ENCODE assay signal across 8 mouse cellular contexts in genomic region chr4:120887381-120888112, GRCm38 (mm10). TPM values are rescaled to one million over a fixed set of nuclear protein-coding genes. Genes with fewer than 3 reads are reported as not detected.
DNase-seq lines count a peak whose midpoint lies in the region; ATAC-seq and TF ChIP-seq lines count a peak whose summit lies in the region.

No protein-coding gene starts in this region.

- no peaks in the 10 kb centered on the region for H3K36me3 ChIP-seq in midbrain, embryonic 11.5 days (ENCODE audit: control insufficient read depth, insufficient read depth, low read length)
- H3K36me3 ChIP-seq in midbrain, embryonic 16.5 days (ENCODE audit: control insufficient read depth, insufficient read depth, low read length): peaks cover 6% of the 10 kb centered on the region; the same call in 1 of the 2 replicates

- peak; percentile 31; the same call in 1 of the 2 replicates for ATAC-seq in midbrain, embryonic 11.5 days (ENCODE audit: low FRiP score)
- no peak; the same call in 1 of the 2 replicates for ATAC-seq in midbrain, embryonic 16.5 days
- peak; percentile 81 for ATAC-seq in granulocyte monocyte progenitor cell, adult 5-6 weeks (replicated peaks; ENCODE audit: poor library complexity, severe bottlenecking)

- intact Hi-C loops in left cerebral cortex, postnatal 4 days (cut with DNase I): loop anchor here (5.0 kb wide), 1 partner anchor 35 kb away; the partner anchor contains the start of gene Rims3

- H3K4me2 ChIP-seq in midbrain, embryonic 11.5 days: no peak overlapping the region
- H3K4me2 ChIP-seq in midbrain, embryonic 16.5 days (ENCODE audit: low read length): no peak overlapping the region

- WGBS in midbrain, embryonic 11.5 days: 30% methylated on average over 8 of the region's 8 CpGs
- WGBS in midbrain, embryonic 16.5 days: 33% methylated on average over 8 of the region's 8 CpGs
- 18% methylated on average over 8 of the region's 8 CpGs for WGBS in cerebellum, adult 2 months

- peaks cover 4% of the 10 kb centered on the region; the same call in 1 of the 2 replicates for H3K27me3 ChIP-seq in midbrain, embryonic 11.5 days (ENCODE audit: control insufficient read depth, insufficient read depth, low read length)
- H3K27me3 ChIP-seq in midbrain, embryonic 16.5 days (ENCODE audit: control insufficient read depth, insufficient read depth, low read depth, low read length): no peaks in the 10 kb centered on the region
- H3K27me3 ChIP-seq in cerebellum, adult 2 months (ENCODE audit: control insufficient read depth, insufficient read depth, low read length): no peaks in the 10 kb centered on the region

- H3K4me3 ChIP-seq in midbrain, embryonic 11.5 days (ENCODE audit: low read depth, low read length): no peak overlapping the region
- no peak overlapping the region for H3K4me3 ChIP-seq in midbrain, embryonic 16.5 days (ENCODE audit: low read depth, low read length)
- no peak overlapping the region for H3K4me3 ChIP-seq in cerebellum, adult 2 months (replicated peaks; ENCODE audit: insufficient read depth, low read depth, low read length)

- peaks cover 10% of the 10 kb centered on the region for H3K4me1 ChIP-seq in midbrain, embryonic 11.5 days (ENCODE audit: control insufficient read depth, insufficient read depth, low read length)
- H3K4me1 ChIP-seq in midbrain, embryonic 16.5 days (ENCODE audit: control insufficient read depth, insufficient read depth, low read length): peaks cover 5% of the 10 kb centered on the region
- H3K4me1 ChIP-seq in cerebellum, adult 2 months (ENCODE audit: control insufficient read depth, insufficient read depth, low read length): peaks cover 61% of the 10 kb centered on the region

- DNase-seq in midbrain, embryonic 11.5 days (ENCODE audit: low spot score, missing footprints): peak; percentile 92
- DNase-seq in Muller cell, postnatal 12 days (ENCODE audit: inconsistent ontology term): peak; percentile 47
- peak; percentile 76 to 81 for DNase-seq in cerebellum, adult 2 months
- DNase-seq in left cerebral cortex, postnatal 4 days: peak; percentile 64
- DNase-seq in naive thymus-derived CD4-positive, alpha-beta T cell, adult 2 months (ENCODE audit: low read depth): peak; percentile 65
- DNase-seq in yolk sac, embryonic 10.5 days (ENCODE audit: low spot score): no peak

- H3K9me3 ChIP-seq in midbrain, embryonic 11.5 days (ENCODE audit: control insufficient read depth, low read length): no peaks in the 10 kb centered on the region
- H3K9me3 ChIP-seq in midbrain, embryonic 16.5 days (replicated peaks; ENCODE audit: control insufficient read depth, low read length, poor library complexity, severe bottlenecking): no peaks in the 10 kb centered on the region

- no peak for TF ChIP-seq POLR2A in cerebellum, adult 2 months (IDR thresholded peaks at IDR 0.05; ENCODE audit: borderline replicate concordance, insufficient read depth, low read length)

- no peak overlapping the region for H3K9ac ChIP-seq in midbrain, embryonic 11.5 days (ENCODE audit: low read length)
- no peak overlapping the region for H3K9ac ChIP-seq in midbrain, embryonic 16.5 days (ENCODE audit: low read depth, low read length)

- H3K27ac ChIP-seq in midbrain, embryonic 11.5 days (ENCODE audit: low read depth, low read length): no peak overlapping the region
- H3K27ac ChIP-seq in midbrain, embryonic 16.5 days (ENCODE audit: low read length): no peak overlapping the region
- 0 out of 2 replicates have a peak overlapping the region, but pooled peaks have one; percentile 2 for H3K27ac ChIP-seq in cerebellum, adult 2 months (ENCODE audit: insufficient read depth, low read length)

- peak; percentile 63; the same call in 1 of the 2 replicates for TF ChIP-seq CTCF in cerebellum, adult 2 months (IDR thresholded peaks at IDR 0.05; ENCODE audit: borderline replicate concordance, insufficient read depth, low read depth, low read length)

RNA-seq across cellular contexts. Expression of gene Rims3, which starts 32.9 kb away (rescaled TPM):
- 3.4 and 3.5 TPM in 2 replicates for polyA plus RNA-seq in midbrain, embryonic 11.5 days (2014; fragmentation: Nextera tagmentation; extraction: Ambion mirVana)
- polyA plus RNA-seq in midbrain, embryonic 16.5 days (2015; fragmentation: Nextera tagmentation; extraction: Ambion mirVana): 30.6 and 35.4 TPM in 2 replicates
- polyA plus RNA-seq in cerebellum, adult 2 months (2012; rRNA removed): 104 and 118 TPM in 2 replicates
- total RNA-seq in granulocyte monocyte progenitor cell, adult 5-6 weeks (2014; fragmentation: Nextera tagmentation): not detected in 2 replicates
- not detected in 2 replicates for total RNA-seq in granulocyte monocyte progenitor cell, adult 5-6 weeks (2017)
- total RNA-seq in left cerebral cortex, postnatal 4 days (2021): 10 to 100 TPM; 74.4 to 75.8 TPM

RNA-seq across cellular contexts. Expression of gene Exo5, which starts 37.3 kb away (rescaled TPM):
- 32.0 and 32.3 TPM in 2 replicates for polyA plus RNA-seq in midbrain, embryonic 11.5 days (2014; fragmentation: Nextera tagmentation; extraction: Ambion mirVana)
- 32.2 and 35.7 TPM in 2 replicates for polyA plus RNA-seq in midbrain, embryonic 16.5 days (2015; fragmentation: Nextera tagmentation; extraction: Ambion mirVana)
- 9.4 and 10.1 TPM in 2 replicates for polyA plus RNA-seq in cerebellum, adult 2 months (2012; rRNA removed)
- total RNA-seq in granulocyte monocyte progenitor cell, adult 5-6 weeks (2014; fragmentation: Nextera tagmentation): 15.4 and 17.6 TPM in 2 replicates
- total RNA-seq in granulocyte monocyte progenitor cell, adult 5-6 weeks (2017): 16.4 and 18.1 TPM in 2 replicates
- total RNA-seq in left cerebral cortex, postnatal 4 days (2021): 10 to 100 TPM; 20.3 to 23.0 TPM

RNA-seq across cellular contexts. Expression of gene Nfyc, which starts 56.2 kb away (rescaled TPM):
- polyA plus RNA-seq in midbrain, embryonic 11.5 days (2014; fragmentation: Nextera tagmentation; extraction: Ambion mirVana): 117 and 118 TPM in 2 replicates
- 74.4 and 75.3 TPM in 2 replicates for polyA plus RNA-seq in midbrain, embryonic 16.5 days (2015; fragmentation: Nextera tagmentation; extraction: Ambion mirVana)
- 150 and 172 TPM in 2 replicates for polyA plus RNA-seq in cerebellum, adult 2 months (2012; rRNA removed)
- 24.9 and 53.4 TPM in 2 replicates for total RNA-seq in granulocyte monocyte progenitor cell, adult 5-6 weeks (2014; fragmentation: Nextera tagmentation)
- 45.1 and 61.6 TPM in 2 replicates for total RNA-seq in granulocyte monocyte progenitor cell, adult 5-6 weeks (2017)
- 10 to 100 TPM; 43.1 to 55.8 TPM for total RNA-seq in left cerebral cortex, postnatal 4 days (2021)
